ENCODE assay signal across 12 mouse cellular contexts in genomic region chr11:99127785-99128682, GRCm38 (mm10). TPM values are rescaled to one million over a fixed set of nuclear protein-coding genes. Genes with fewer than 3 reads are reported as not detected.
DNase-seq lines count a peak whose midpoint lies in the region; ATAC-seq and TF ChIP-seq lines count a peak whose summit lies in the region.
"Had no signal": no experiment of that assay in that cellular context is flagged by ENCODE, and none has a peak within 500 bp of the region (broad histone marks: within the 10 kb centered on the region; RNA-seq: fewer than 3 reads in every experiment).

No protein-coding gene starts in this region.

- no peak for DNase-seq in heart, postnatal 10 days
- DNase-seq in 416B (ENCODE audit: low read depth) = peak; percentile 60
- no peak for DNase-seq in embryonic facial prominence, embryonic 10.5 days (ENCODE audit: low spot score)
- DNase-seq in lung, embryonic 14.5 days = no peak
- DNase-seq in c-Kit-positive CD71-positive TER-119-positive erythroid progenitor cells, embryonic 14.5 days (ENCODE audit: low spot score) = no peak

- H3K4me1 ChIP-seq in heart, embryonic 11.5 days (ENCODE audit: control insufficient read depth, insufficient read depth, low read length) = peaks cover 37% of the 10 kb centered on the region
- H3K4me1 ChIP-seq in embryonic facial prominence, embryonic 10.5 days = peaks cover 84% of the 10 kb centered on the region
- H3K4me1 ChIP-seq in lung, embryonic 14.5 days (ENCODE audit: insufficient read depth) = peaks cover 36% of the 10 kb centered on the region

- H3K27ac ChIP-seq in heart, embryonic 11.5 days (ENCODE audit: low read depth, low read length) = peak overlapping the region; percentile 89
- peak overlapping the region; percentile 79 for H3K27ac ChIP-seq in embryonic facial prominence, embryonic 10.5 days (replicated peaks)
- H3K27ac ChIP-seq in lung, embryonic 14.5 days (ENCODE audit: low read depth) = peak overlapping the region; percentile 90
- H3K27ac ChIP-seq: liver, embryonic 15.5 days had no signal

- no peak overlapping the region for H3K9ac ChIP-seq in heart, embryonic 11.5 days (ENCODE audit: low read depth, low read length)
- H3K9ac ChIP-seq in lung, embryonic 14.5 days = 0 out of 2 replicates have a peak overlapping the region, but pooled peaks have one; percentile 18
- H3K9ac ChIP-seq: intestine, embryonic 15.5 days; liver, embryonic 15.5 days; neural tube, embryonic 13.5 days had no signal

- H3K4me3 ChIP-seq in heart, embryonic 11.5 days (ENCODE audit: low read depth, low read length) = no peak overlapping the region
- H3K4me3 ChIP-seq in embryonic facial prominence, embryonic 10.5 days = no peak overlapping the region
- no peak overlapping the region for H3K4me3 ChIP-seq in lung, embryonic 14.5 days (ENCODE audit: low read depth, low read length)
- H3K4me3 ChIP-seq: intestine, embryonic 15.5 days; liver, embryonic 15.5 days; neural tube, embryonic 13.5 days had no signal

- intact Hi-C loops in heart, postnatal 10 days (cut with DNase I) = loop anchor here (2.0 to 5.0 kb wide), 2 partner anchors 21 to 151 kb away; no protein-coding TSS in a partner anchor

- ATAC-seq in heart, embryonic 11.5 days (replicated peaks; ENCODE audit: insufficient number of reproducible peaks, low FRiP score, low TSS enrichment) = no peak
- no peak for ATAC-seq in lung, embryonic 14.5 days (ENCODE audit: insufficient read depth)
- no peak for ATAC-seq in erythroid progenitor cell, adult 5-6 weeks (replicated peaks; ENCODE audit: low FRiP score, poor library complexity, severe bottlenecking)
- no peak for ATAC-seq in CD4-positive, CD25-positive, alpha-beta regulatory T cell, adult 4 months
- ATAC-seq: intestine, embryonic 15.5 days had no signal

- no peaks in the 10 kb centered on the region for H3K9me3 ChIP-seq in heart, embryonic 11.5 days (replicated peaks; ENCODE audit: control insufficient read depth, low read length)
- no peaks in the 10 kb centered on the region for H3K9me3 ChIP-seq in embryonic facial prominence, embryonic 10.5 days
- no peaks in the 10 kb centered on the region for H3K9me3 ChIP-seq in lung, embryonic 14.5 days (ENCODE audit: low read depth, low read length)
- H3K9me3 ChIP-seq: intestine, embryonic 15.5 days; liver, embryonic 15.5 days; neural tube, embryonic 13.5 days had no signal

- no peak overlapping the region for H3K4me2 ChIP-seq in heart, embryonic 11.5 days
- H3K4me2 ChIP-seq in lung, embryonic 14.5 days = no peak overlapping the region
- H3K4me2 ChIP-seq: liver, embryonic 15.5 days; neural tube, embryonic 13.5 days had no signal

- H3K36me3 ChIP-seq in heart, embryonic 11.5 days (ENCODE audit: control insufficient read depth, insufficient read depth, low read length) = no peaks in the 10 kb centered on the region
- H3K36me3 ChIP-seq in embryonic facial prominence, embryonic 10.5 days (replicated peaks) = no peaks in the 10 kb centered on the region
- no peaks in the 10 kb centered on the region for H3K36me3 ChIP-seq in lung, embryonic 14.5 days (ENCODE audit: insufficient read depth)
- H3K36me3 ChIP-seq: intestine, embryonic 15.5 days; liver, embryonic 15.5 days; neural tube, embryonic 13.5 days had no signal

- no peak for TF ChIP-seq CTCF in lung, embryonic 14.5 days (IDR thresholded peaks at IDR 0.05; ENCODE audit: low read depth)

- H3K27me3 ChIP-seq in heart, embryonic 11.5 days (ENCODE audit: control insufficient read depth, insufficient read depth, low read length) = no peaks in the 10 kb centered on the region
- H3K27me3 ChIP-seq in embryonic facial prominence, embryonic 10.5 days (replicated peaks; ENCODE audit: low read depth, poor library complexity, severe bottlenecking) = 0 out of 2 replicates have a peak, but pooled peaks cover 5% of the 10 kb centered on the region
- H3K27me3 ChIP-seq in lung, embryonic 14.5 days (ENCODE audit: insufficient read depth, low read length) = no peaks in the 10 kb centered on the region
- H3K27me3 ChIP-seq: intestine, embryonic 15.5 days; neural tube, embryonic 13.5 days had no signal

- 69% methylated on average over 18 of the region's 18 CpGs for WGBS in heart, embryonic 11.5 days (ENCODE audit: insufficient replicate concordance)
- WGBS in embryonic facial prominence, embryonic 10.5 days = 85% methylated on average over 18 of the region's 18 CpGs
- 73% methylated on average over 18 of the region's 18 CpGs for WGBS in lung, embryonic 14.5 days

RNA-seq across cellular contexts. Expression of gene Ccr7, which starts 26.8 kb away (rescaled TPM):
- 0.21 and 0.36 TPM in 2 replicates for polyA plus RNA-seq in heart, embryonic 11.5 days (2014; fragmentation: Nextera tagmentation; extraction: Ambion mirVana)
- under 1 TPM; 0.42 to 0.62 TPM for total RNA-seq in heart, postnatal 10 days (2021)
- 0.50 and 0.78 TPM in 2 replicates for polyA plus RNA-seq in embryonic facial prominence, embryonic 10.5 days (2016; fragmentation: Nextera tagmentation; extraction: Ambion mirVana)
- polyA plus RNA-seq in lung, embryonic 14.5 days (2014; fragmentation: Nextera tagmentation; extraction: Ambion mirVana) = 0.30 and 0.45 TPM in 2 replicates
- total RNA-seq in erythroid progenitor cell, adult 5-6 weeks (2015; ENCODE audit: low replicate concordance) = 1.4 and 8.0 TPM in 2 replicates
- total RNA-seq in erythroid progenitor cell, adult 5-6 weeks (2017; ENCODE audit: low replicate concordance) = 1.3 and 2.0 TPM in 2 replicates
- polyA plus RNA-seq in CD4-positive, CD25-positive, alpha-beta regulatory T cell, adult 4 months (2017; shearing (Covaris generic)) = 100 to 1,000 TPM; 277 to 361 TPM
- polyA plus RNA-seq: neural tube, embryonic 13.5 days had no signal

RNA-seq across cellular contexts. Expression of gene Tns4, which starts 38.9 kb away (rescaled TPM):
- 0.13 TPM in 1 of 2 replicates, not detected in the other for polyA plus RNA-seq in heart, embryonic 11.5 days (2014; fragmentation: Nextera tagmentation; extraction: Ambion mirVana)
- total RNA-seq in heart, postnatal 10 days (2021) = under 1 TPM; 0.12 TPM
- polyA plus RNA-seq in embryonic facial prominence, embryonic 10.5 days (2016; fragmentation: Nextera tagmentation; extraction: Ambion mirVana) = 0.96 and 1.0 TPM in 2 replicates
- polyA plus RNA-seq in lung, embryonic 14.5 days (2014; fragmentation: Nextera tagmentation; extraction: Ambion mirVana) = 0.39 and 0.47 TPM in 2 replicates
- not detected in 2 replicates for total RNA-seq in erythroid progenitor cell, adult 5-6 weeks (2015; ENCODE audit: low replicate concordance)
- 2.6 and 3.1 TPM in 2 replicates for total RNA-seq in erythroid progenitor cell, adult 5-6 weeks (2017; ENCODE audit: low replicate concordance)
- polyA plus RNA-seq in CD4-positive, CD25-positive, alpha-beta regulatory T cell, adult 4 months (2017; shearing (Covaris generic)) = under 1 TPM in 1 of 2 experiments, not detected in 1; 0.35 TPM
- total RNA-seq: MEL had no signal

Comparison
In these comparisons a context has a peak if more than half of its experiments do, and no peak if none do; other contexts are left out.
1. RNA of gene Ccr7, which starts 26.8 kb away (polyA plus RNA-seq): 277 to 361 TPM in CD4-positive, CD25-positive, alpha-beta regulatory T cell, adult 4 months; 0.50 to 0.78 TPM in embryonic facial prominence, embryonic 10.5 days, 0.30 to 0.45 TPM in lung, embryonic 14.5 days and 0.21 to 0.36 TPM in heart, embryonic 11.5 days; every median in the first group is over 100 times any median in the second.
2. Peak in every context shown above with its lines, with median percentiles within 50 percentile points of each other: H3K27ac ChIP-seq.